Mouse (Mus musculus): Measurements from ENCODE around the gene Sik2.

Gene Sik2

GRCm38 (mm10) chr9:50861119-50861839, 147.6 kb downstream of the Sik2 start:
- DNase-seq, result no peak

- no peak for DNase-seq
These were observed 150.2 kb downstream of the Sik2 start for GRCm38 (mm10) chr9:50858681-50859080.

GRCm38 (mm10) chr9:50857082-50857641, 151.7 kb downstream of the Sik2 start:
- no peak for DNase-seq

- peak; percentile 96 for DNase-seq
These were observed 152.4 kb downstream of the Sik2 start for GRCm38 (mm10) chr9:50856341-50857081.

GRCm38 (mm10) chr9:50855780-50856179, 153.1 kb downstream of the Sik2 start:
- no peak for DNase-seq

GRCm38 (mm10) chr9:50855133-50855766, 153.6 kb downstream of the Sik2 start:
- no peak for DNase-seq

GRCm38 (mm10) chr9:50854376-50854775, 154.5 kb downstream of the Sik2 start:
- DNase-seq, result no peak

- DNase-seq, result no peak
These were observed 156.1 kb downstream of the Sik2 start for GRCm38 (mm10) chr9:50852634-50853349.

GRCm38 (mm10) chr9:50850713-50851112, 158.2 kb downstream of the Sik2 start:
- DNase-seq, result no peak

GRCm38 (mm10) chr9:50850271-50850670, 158.6 kb downstream of the Sik2 start:
- DNase-seq, result no peak

- no peak for DNase-seq
These were observed 159.1 kb downstream of the Sik2 start for GRCm38 (mm10) chr9:50849755-50850154.

- DNase-seq, result peak; percentile 95
These were observed 159.6 kb downstream of the Sik2 start for GRCm38 (mm10) chr9:50849249-50849648.

- peak; percentile 89 for DNase-seq
These were observed 160.1 kb downstream of the Sik2 start for GRCm38 (mm10) chr9:50848821-50849220.

- peak; percentile 61 for DNase-seq
These were observed 161.1 kb downstream of the Sik2 start for GRCm38 (mm10) chr9:50847606-50848368.

- no peak for DNase-seq
These were observed 161.7 kb downstream of the Sik2 start for GRCm38 (mm10) chr9:50847133-50847532.

GRCm38 (mm10) chr9:50845547-50845946, 163.3 kb downstream of the Sik2 start:
- DNase-seq, result peak; percentile 93

GRCm38 (mm10) chr9:50845081-50845480, 163.8 kb downstream of the Sik2 start, which contains the start of gene Ppp2r1b:
Gene Ppp2r1b, plus strand, starts transcription at chr9:50845301.
- peak; percentile 65 for DNase-seq
